Mouse (Mus musculus) thymus, adult 2 months (tissue): Measurements from ENCODE around the gene Aig1. TPM values are rescaled to one million over a fixed set of nuclear protein-coding genes. Genes with fewer than 3 reads are reported as not detected.

ENCODE experiments used
- DNase-seq: peaks from one replicate; pipeline ENCODE4 v3.0.0; 2021
- H3K27ac ChIP-seq: fragments of 200-500 bp; 2 replicates; pipeline ENCODE4 v1.5.1; 2012; ENCODE audit warnings: low read length, control low read depth; ENCODE audit not compliant: control insufficient read depth, insufficient read depth
- H3K27me3 ChIP-seq: fragments of 200-500 bp; 2 replicates; pipeline ENCODE4 v1.6.1; 2012; ENCODE audit warnings: mild to moderate bottlenecking, low read length, moderate library complexity, mixed read lengths; ENCODE audit not compliant: control insufficient read depth, insufficient read depth
- H3K36me3 ChIP-seq: fragments of 200-500 bp; 2 replicates; pipeline ENCODE4 v1.6.1; 2012; ENCODE audit warnings: mild to moderate bottlenecking, low read length, moderate library complexity; ENCODE audit not compliant: control insufficient read depth, insufficient read depth
- H3K4me1 ChIP-seq: fragments of 200-500 bp; replicated peaks from 2 replicates; pipeline ENCODE4 v1.6.1; 2012; ENCODE audit warnings: low read length; ENCODE audit not compliant: control insufficient read depth, insufficient read depth
- H3K4me3 ChIP-seq: fragments of 200-500 bp; 2 replicates; pipeline ENCODE4 v1.5.1; 2012; ENCODE audit warnings: mild to moderate bottlenecking, low read length, control low read depth, moderate library complexity; ENCODE audit not compliant: control insufficient read depth, insufficient read depth
- CTCF ChIP-seq: fragments of 200-500 bp; IDR thresholded peaks from 2 replicates; pipeline ENCODE4 v1.5.1; 2012; ENCODE audit warnings: mild to moderate bottlenecking, control low read depth, low read length, moderate library complexity, borderline replicate concordance; ENCODE audit not compliant: control insufficient read depth, poor library complexity, insufficient read depth; ENCODE audit errors: extremely low read depth
- POLR2A ChIP-seq: fragments of 200-500 bp; IDR thresholded peaks from 2 replicates; pipeline ENCODE4 v1.6.1; 2012; ENCODE audit warnings: mild to moderate bottlenecking, low read length, control low read depth, moderate library complexity; ENCODE audit not compliant: control insufficient read depth, poor library complexity, insufficient read depth; ENCODE audit errors: extremely low read depth
- WGBS: fragments of 180-500 bp; shearing (Covaris S2); methylation state at CpG from one replicate; pipeline ENCODE4 v1.1.7; 2018; 5-methylcytosine and 5-hydroxymethylcytosine counted together
- polyA plus RNA-seq: library from polyadenylated mRNA; depleted of rRNA; stranded (reverse); fragments of >200 nt; gene quantifications from 2 replicates; pipeline ENCODE4 v1.2.3, GENCODE M21; 2012

The Aig1 gene
- polyA plus RNA-seq, 1 experiment = 26.5 TPM

- no peak for TF ChIP-seq CTCF
- TF ChIP-seq POLR2A = no peak
- DNase-seq = no peak
- Histone ChIP-seq H3K36me3 (no peaks in the 10 kb centered on the region), H3K4me1 (no peaks in the 10 kb centered on the region), H3K27ac (no peak overlapping the region), H3K27me3 (no peaks in the 10 kb centered on the region), H3K4me3 (no peak overlapping the region)
- WGBS = 92% methylated on average over 1 of the region's 1 CpGs
Measured at GRCm38 (mm10) chr10:13808291-13808690, 60.5 kb downstream of the Aig1 start.

GRCm38 (mm10) chr10:13806806-13807205 lies 62.0 kb downstream of the Aig1 start:
- Histone ChIP-seq H3K36me3 (no peaks in the 10 kb centered on the region), H3K4me3 (no peak overlapping the region), H3K27ac (no peak overlapping the region), H3K4me1 (no peaks in the 10 kb centered on the region), H3K27me3 (no peaks in the 10 kb centered on the region)
- DNase-seq = no peak
- no peak for TF ChIP-seq CTCF
- no peak for TF ChIP-seq POLR2A

GRCm38 (mm10) chr10:13801296-13801695 lies 67.5 kb downstream of the Aig1 start:
- Histone ChIP-seq H3K4me3 (no peak overlapping the region), H3K27me3 (no peaks in the 10 kb centered on the region), H3K27ac (no peak overlapping the region), H3K36me3 (no peaks in the 10 kb centered on the region), H3K4me1 (no peaks in the 10 kb centered on the region)
- WGBS = 98% methylated on average over 5 of the region's 5 CpGs
- no peak for DNase-seq
- TF ChIP-seq CTCF (no peak), POLR2A (no peak)

GRCm38 (mm10) chr10:13793458-13793857 lies 75.3 kb downstream of the Aig1 start:
- DNase-seq = no peak
- WGBS = 93% methylated on average over 1 of the region's 1 CpGs
- no peak overlapping the region for H3K4me3 ChIP-seq
- no peak overlapping the region for H3K27ac ChIP-seq
- TF ChIP-seq POLR2A (no peak), CTCF (no peak)
- H3K27me3 ChIP-seq = no peaks in the 10 kb centered on the region
- H3K4me1 ChIP-seq = no peaks in the 10 kb centered on the region
- no peaks in the 10 kb centered on the region for H3K36me3 ChIP-seq

- H3K36me3 ChIP-seq = no peaks in the 10 kb centered on the region
- DNase-seq = no peak
- H3K27me3 ChIP-seq = no peaks in the 10 kb centered on the region
- H3K4me1 ChIP-seq = no peaks in the 10 kb centered on the region
- H3K27ac ChIP-seq = no peak overlapping the region
- no peak for TF ChIP-seq POLR2A
- no peak overlapping the region for H3K4me3 ChIP-seq
- 72% methylated on average over 8 of the region's 8 CpGs for WGBS
Measured at GRCm38 (mm10) chr10:13792788-13793187, 76.0 kb downstream of the Aig1 start.

GRCm38 (mm10) chr10:13789604-13790003 lies 79.2 kb downstream of the Aig1 start:
- no peak for DNase-seq
- Histone ChIP-seq H3K36me3 (no peaks in the 10 kb centered on the region), H3K27ac (no peak overlapping the region), H3K27me3 (no peaks in the 10 kb centered on the region), H3K4me3 (no peak overlapping the region), H3K4me1 (no peaks in the 10 kb centered on the region)
- TF ChIP-seq POLR2A (no peak), CTCF (no peak)
- 96% methylated on average over 1 of the region's 1 CpGs for WGBS

GRCm38 (mm10) chr10:13788057-13788456 lies 80.7 kb downstream of the Aig1 start:
- no peaks in the 10 kb centered on the region for H3K36me3 ChIP-seq

More at GRCm38 (mm10) chr10:13788057-13788456, 80.7 kb downstream of the Aig1 start:
- DNase-seq = no peak
- H3K4me3 ChIP-seq = no peak overlapping the region
- no peaks in the 10 kb centered on the region for H3K27me3 ChIP-seq
- WGBS = 97% methylated on average over 9 of the region's 9 CpGs
- H3K4me1 ChIP-seq = no peaks in the 10 kb centered on the region
- H3K27ac ChIP-seq = no peak overlapping the region
- TF ChIP-seq CTCF (no peak), POLR2A (no peak)
